Mouse (Mus musculus) adipocyte (in vitro differentiated cells): ENCODE measurements around the gene Crb1.
"Not testable (repeated sequence)": the region's sequence is repeated elsewhere in the genome, so short reads cannot be mapped to it uniquely, and the experiment has no call there.

ENCODE experiments used
- DNase-seq: peaks from one replicate; pipeline ENCODE4 v3.0.0-alpha.2; 2016; ENCODE audit warnings: low spot score

The Crb1 gene

DNA sequence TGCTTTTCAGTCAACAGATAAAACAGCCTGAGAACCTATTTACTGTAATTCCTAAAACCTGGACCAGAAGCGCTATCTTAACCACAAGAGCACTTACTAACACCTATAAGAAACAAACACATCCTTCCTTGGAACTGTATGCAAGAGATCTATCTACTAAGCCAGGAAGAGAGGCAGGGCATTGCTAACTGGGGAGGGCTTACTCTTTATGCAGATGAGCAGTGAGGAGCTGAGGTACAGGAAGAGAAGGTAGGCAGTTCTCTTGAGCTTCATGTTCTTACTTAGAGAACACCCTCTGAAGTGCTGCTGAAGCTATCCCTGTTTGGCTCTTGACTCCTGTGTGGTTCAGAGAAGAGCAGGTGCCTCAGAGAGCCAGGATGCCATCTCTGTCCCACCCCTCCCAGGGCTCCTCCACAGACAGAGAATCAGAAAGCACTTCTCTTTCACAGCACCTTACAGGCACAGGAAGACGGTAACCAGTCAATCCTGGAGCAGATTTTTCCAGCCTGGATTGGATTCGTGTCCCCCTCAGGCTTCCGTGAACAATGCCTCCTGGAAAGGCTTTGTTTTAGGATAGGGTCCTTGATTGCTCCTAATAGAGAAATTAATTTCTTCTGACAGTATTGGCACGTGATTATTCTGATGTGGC, at the start of gene Crb1:
TSS of gene Crb1 (minus strand) at position 463 of the 649 bp plus-strand sequence.
- no peak for DNase-seq

DNA sequence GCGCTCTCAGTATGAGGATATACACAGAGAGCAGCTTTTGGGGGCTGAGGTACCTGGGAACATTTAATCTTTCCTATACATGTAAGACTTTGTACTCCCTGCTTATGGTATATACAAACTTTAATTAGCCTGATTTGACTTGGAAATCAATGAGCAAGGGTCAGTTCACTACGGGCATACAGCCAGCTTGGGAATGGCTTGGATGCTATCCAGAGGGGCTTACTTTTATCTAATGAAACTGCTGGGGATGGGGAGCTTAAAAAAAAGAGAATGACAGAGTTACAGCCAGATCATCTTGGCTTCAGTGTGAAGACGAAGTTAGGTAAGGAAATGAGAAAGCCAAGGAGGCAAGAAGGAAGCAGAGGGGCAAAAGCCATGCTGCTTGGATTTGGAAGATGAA, 48.1 kb upstream of the Crb1 start:
- DNase-seq = no peak

DNA sequence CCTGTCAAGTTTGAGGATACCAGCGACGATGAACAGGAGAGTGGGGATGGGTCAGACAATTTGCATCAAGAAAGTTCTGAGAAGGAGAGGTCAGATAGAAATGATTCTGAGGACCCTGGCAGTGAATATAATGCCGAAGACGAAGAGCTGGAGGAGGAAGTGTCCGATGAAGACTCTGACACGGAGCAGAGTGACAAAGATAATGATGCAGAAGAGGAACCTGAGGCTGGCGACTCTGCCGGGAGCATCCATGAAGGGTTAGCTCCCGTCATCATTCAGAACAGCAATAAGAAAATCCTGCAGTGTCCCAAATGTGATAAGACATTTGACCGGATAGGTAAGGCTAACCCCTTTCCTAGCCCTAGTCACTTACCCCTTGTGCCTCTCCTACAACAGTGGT, 47.0 kb upstream of the Crb1 start:
- peak; percentile 25 for DNase-seq

DNA sequence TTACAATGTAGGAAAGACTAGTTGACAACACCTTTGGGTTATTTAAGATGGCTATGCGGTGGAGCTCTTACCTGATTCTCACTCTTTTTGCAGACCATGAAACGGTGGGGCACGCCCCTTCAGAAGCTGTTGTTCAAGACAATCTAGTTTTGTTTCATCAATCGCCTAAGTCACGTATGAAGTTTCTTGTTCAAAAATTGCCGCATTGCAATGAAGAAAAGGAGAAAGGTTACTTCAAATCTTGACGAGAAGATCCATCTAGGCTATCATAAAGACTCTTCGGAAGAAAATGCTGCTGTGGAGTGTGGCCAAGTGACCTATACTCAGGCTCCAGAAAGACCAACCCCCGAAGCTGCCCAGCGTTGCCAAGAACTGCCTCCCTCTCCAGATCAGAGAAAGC, 46.0 kb upstream of the Crb1 start:
- DNase-seq = peak; percentile 77

DNA sequence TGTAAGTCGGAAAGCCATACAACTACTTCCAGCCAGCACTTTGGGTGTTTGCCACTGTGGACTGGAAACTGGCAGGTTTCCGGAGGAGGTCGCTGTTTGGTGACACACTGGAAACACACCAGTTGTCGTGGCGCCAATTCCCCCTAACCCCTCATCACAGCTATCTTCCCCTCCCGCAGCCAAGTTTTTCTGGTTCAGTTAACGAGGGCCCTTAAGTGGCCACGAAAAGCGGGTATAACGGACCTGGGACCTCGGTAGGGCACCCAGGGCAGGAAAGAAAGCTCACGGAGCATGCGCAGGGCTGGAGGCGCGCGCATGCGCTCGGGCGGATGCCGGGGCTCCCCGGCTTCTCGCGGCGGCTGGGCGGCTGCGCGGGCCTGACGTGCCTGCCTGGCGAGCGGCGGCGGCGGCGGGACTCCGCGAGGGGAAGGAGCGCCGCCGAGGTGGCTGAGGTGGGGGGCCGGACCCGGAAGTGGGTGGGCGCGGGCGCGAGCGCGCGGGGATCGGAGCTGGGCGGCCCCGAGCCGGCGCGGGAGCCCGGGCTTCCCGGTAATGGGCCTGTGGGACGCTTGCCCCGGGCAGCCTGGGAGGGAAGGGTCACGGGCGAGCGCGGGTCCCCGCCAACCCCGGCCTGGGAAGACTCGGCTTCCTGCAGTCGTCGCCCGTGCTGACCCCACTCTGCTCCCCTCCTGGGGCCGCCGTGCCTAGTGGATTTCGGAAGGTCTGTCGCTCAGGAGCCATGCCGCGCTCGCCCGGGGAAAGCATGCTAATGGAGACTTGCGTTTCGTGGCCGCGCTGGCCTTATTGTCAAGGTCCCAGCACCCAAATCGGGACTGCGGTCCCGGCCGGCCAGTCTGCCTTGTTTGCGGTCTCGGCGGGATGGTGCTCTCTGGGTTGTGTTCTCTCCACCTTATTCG, 45.2 kb upstream of the Crb1 start, which contains the start of gene Zbtb41:
TSS of gene Zbtb41 (plus strand) at position 414 of the 917 bp plus-strand sequence.
- peak; percentile 90 for DNase-seq

DNA sequence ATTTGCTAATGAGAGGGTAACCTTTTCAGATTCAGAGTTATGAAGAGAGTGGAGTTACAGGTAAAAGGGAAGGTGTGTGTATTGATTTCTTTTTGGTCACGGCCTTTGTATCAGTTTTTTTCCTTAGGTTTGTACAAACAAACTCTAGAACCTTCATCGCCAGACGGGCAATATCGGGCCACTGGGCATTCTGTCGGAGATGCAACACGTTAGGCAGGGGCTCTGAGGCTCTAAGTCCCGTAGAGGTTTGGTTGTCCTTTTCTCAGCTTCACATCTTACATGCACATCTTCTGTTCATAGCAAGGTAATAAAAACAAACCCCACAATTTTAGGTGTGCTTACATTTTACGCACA, 44.6 kb upstream of the Crb1 start:
- DNase-seq = no peak

DNA sequence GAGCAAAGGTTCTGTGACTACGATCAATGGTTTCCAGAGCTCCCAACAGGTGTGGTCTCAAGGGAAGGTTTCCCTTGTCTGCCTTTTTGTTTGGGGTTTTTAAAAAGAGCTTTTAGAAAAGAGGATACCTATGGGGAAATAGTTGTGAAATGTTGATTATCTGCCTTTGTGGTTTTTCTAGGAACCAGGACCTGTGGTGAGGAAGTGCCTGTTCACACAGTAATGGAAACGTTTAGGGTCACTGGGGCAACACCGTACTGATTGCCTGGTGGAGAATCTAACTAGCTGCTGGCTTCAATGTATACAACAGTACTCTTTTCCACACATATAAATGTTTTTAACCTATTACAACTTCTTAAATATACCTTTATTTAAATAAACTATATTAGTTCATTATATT, 36.6 kb upstream of the Crb1 start:
- DNase-seq = no peak

DNA sequence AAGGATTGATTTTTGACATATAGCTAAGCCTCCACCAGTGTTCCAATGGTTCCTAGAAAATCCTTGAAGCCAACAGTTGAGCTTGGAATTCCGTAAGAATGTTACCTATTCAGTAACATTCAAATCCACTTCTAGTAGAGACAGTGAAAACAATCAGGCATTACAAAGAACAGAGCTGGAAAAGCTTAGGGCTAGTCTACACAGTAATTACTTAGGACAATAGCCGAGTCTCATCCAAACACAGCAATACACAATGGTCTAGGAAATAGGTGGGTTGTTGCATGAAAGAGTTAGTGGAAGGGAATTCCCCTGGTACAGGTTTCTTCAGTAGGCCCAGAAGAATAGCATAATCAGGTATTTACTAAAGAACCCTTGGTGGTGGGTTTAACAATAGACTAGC, 35.5 kb upstream of the Crb1 start:
- not testable (repeated sequence) for DNase-seq

DNA sequence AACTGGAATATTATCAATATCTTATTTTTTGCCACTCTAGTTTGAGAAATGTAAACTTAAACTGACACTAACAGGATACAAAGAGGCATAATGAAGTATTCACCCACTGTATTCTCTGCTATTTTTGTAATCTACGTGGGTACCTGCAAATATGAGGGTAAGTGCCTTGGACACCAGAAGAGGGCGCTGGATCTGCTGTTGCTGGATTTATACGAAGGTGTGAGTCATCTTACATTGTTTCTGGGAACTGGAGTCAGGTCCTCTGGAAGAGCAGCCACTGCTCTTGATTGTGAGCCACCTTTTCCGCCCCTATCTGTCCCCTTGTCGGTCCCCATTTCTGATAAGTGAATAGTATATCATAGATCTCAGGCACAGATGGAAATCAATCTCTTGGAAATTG, 30.8 kb upstream of the Crb1 start:
- no peak for DNase-seq

DNA sequence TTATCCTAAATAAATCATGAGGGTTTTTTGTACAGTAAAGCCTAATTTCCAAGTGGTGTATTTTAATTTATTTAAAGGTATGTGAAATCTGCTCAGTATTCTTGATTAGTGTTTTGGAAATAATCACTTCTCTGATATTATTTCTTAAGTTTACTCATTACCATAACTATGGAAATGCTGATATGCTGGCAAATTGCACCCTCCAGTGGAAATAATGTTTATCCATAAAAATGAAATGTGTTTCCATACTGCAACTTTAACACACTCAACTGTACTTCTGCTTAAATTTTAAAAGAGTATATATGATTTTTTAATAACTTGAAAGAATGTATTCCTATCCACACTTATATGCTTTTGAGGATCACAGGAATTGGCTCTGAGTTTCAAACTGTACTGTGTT, 28.9 kb upstream of the Crb1 start:
- DNase-seq = no peak

DNA sequence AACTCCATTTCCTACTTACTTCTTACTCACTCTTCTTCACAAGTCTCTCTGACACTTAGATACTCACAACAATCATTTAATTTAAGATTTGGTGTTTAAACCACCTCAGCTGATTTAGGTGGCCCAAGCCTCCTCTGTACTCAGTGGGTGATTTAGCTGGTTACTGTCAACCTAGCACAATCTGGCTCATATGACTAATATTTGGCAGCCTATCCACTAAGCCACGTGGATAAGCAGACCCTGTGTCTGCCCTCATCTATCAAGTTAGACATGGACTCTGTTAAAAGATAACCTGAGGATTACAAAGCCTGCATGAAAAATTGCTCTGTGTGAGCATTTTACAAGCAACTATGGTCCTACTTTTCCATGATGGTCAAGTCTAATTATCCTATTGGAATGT, 19.7 kb upstream of the Crb1 start:
- DNase-seq = no peak

DNA sequence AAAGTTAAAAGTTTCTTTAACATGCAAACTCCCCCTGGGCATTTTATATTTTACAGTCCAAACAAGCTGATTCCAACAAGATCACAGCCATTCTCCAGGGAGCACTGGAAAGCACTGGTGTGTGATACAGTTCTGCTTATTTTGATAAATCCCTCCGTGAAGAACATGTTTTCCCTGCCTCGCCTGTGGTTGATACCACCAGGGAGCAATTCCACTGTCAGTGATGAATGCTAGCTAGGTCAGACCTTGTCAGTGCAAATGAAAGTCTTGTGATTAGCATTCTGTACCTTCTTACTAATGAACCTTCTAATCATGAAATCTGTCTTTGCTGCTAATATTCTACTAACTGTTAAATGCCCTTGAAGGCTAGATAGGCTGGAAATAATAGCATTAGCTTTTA, 14.8 kb upstream of the Crb1 start:
- no peak for DNase-seq

DNA sequence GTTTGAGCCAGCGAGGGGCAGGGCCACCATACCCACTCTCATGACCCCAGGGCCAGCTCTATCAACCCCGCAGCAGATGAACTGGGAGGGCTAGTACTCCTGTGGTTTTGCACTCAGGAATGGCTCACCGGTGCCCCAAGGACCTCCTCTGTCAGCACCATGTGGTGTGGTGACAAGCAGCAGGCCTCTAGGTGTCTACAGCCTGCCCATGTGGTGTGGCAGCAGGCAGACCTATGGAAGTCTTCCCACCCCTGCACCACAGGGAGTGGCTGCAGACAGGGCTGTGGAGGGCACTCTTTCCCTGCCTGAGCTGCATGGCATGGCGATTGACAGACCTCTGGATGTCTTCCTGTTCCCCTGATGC, 2.7 kb upstream of the Crb1 start:
- no peak for DNase-seq

DNA sequence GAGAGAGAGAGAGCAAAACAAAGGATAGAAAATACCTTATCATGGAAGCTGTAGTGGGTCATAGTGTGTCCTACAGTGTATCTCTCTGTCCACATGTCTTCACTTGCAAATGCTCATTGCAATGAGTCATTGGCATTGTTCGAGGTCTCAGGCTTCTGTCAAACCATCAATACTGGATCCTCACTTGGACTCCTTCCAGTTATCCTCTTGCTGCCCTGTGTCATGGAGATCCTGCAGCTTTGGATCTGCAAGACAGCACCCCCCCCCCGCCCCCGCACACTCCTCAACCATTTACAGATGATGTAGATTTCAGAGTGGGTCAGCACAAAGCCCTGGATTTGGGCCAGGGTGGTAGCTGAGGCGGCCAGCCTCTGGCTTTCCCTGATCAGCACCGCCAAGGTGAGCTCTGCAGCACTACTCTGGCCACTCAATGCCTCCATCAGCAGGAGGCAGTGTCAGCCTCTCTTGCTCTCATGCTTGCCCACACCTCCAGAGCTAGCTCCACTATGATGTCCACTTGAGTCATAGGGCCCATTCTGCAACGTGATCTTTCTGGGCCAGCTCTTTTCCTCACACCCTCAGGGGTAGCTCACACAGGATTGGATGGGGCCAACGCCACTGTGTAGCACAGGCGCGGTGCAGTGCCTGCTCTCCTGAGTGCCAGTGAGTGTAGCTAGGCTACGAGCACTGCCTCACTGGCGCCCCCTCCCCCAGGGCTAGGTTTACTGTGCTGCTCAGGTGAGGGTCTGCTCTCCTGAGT, 2.1 kb upstream of the Crb1 start:
- no peak for DNase-seq

DNA sequence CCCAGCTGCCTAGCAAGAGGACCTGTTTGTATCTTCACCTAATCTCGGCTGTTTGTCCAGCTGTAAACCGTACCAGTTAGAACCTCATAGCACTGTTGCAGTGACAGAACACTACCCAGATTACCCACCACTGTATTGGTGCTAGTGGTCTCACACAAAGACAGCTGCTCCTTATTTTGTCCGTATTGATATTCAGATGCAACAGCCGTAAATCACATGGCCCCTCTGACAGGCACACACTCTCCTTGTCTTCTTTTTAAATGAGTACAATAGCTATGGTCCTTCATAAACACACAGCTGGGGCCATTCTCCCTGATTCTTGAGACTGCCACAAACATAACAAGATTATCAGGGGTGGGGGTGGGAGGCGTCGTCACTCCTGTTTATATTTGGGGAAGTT, 1.0 kb downstream of the Crb1 start:
- no peak for DNase-seq

DNA sequence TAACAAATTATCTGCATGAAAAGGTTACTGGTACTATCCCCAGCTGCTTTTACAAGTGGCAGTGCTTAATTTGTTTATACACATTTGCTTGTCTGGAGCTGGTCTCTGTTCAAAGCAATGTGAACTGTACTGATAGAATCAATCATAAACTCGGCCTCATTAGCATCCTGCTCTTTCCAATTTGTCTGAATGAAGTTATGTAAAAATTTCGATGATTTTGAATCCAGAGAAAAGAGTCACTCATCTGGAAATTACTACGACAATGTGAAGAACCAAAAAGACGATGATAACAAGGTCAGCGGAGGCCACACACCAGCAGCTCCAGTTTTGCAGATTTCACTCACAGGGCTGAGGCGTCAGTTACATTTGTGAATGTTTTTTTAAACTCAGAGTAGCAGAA, 5.6 kb downstream of the Crb1 start:
- DNase-seq = no peak

DNA sequence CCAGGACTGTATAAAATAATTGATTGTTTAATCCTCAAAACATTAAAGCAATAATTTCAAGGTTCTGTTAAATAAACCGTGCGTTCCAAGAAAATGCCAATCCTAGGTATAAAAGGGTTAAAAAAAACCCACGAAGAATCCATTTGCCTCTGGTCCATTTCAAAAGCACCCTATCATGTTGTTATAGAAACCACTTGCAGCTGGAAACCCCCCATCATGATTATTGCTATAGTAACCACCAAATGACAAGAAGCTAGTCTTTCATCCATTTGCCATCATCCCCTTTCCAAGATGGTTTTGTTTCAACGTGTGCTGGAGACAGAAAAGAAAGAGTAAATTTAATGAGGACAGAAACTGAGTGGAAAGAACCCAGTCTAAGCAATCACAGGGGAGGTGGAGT, 28.3 kb downstream of the Crb1 start:
- no peak for DNase-seq

DNA sequence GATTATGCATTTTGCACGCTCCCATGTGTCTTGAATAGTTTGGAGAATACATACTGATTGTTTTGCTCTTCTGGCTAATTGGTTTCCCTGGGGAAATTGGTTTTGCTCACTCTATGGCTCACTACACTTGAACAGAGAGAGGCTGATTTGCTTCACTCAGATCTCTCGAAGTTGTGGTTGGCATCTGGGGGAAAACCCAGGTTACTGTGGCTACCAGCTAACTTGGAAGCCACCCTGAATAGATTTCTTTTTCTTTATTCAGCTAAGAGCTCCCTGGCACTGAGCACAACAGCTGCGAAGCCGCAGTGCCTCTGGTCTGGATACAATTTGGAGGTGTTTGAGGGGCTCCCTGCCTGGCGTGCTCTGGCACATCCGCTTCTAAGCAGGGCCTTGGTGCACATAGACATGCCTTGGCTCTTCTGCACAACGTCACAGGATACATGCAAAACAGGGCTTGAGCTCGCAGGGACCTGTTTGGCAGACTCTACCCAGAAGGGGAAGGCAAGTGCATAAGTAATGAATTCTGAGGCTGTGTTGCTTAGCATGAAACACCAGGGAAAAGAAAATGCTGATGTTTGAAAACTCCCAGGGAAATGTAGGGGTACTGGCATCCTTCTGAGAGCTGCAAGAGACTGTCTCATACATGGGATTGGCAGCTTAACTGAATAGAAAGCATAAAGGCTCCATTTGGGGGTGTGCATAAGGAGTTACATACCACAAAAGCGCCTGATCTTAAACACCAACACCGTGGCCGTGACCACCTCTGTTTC, 30.1 kb downstream of the Crb1 start:
- no peak for DNase-seq

DNA sequence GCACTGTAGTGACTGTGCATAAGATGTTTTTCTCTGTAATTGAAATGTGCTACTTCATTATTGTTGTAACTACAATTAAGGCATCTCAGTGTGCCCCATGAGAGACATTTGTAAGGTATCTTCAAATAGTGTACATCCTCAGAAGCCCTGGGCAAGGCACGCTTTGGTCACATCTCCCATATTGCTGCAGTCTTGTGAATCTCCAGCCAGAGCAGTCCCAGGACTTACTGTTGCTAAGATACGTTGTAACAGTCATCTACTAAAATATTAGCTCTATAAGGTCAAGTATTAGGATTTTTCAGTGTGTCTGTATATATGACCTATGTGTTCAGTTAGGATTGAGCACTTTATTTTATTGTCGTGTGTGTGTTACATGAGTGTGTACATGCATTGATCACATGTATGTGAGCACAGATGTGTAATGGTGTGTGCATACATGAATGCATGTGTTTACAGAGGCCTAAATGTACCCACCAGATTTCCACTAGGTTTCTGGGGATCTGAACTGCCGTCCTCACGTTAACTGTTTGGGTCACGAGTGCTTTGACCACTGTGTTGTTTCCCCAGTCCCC, 30.8 kb downstream of the Crb1 start:
- no peak for DNase-seq

DNA sequence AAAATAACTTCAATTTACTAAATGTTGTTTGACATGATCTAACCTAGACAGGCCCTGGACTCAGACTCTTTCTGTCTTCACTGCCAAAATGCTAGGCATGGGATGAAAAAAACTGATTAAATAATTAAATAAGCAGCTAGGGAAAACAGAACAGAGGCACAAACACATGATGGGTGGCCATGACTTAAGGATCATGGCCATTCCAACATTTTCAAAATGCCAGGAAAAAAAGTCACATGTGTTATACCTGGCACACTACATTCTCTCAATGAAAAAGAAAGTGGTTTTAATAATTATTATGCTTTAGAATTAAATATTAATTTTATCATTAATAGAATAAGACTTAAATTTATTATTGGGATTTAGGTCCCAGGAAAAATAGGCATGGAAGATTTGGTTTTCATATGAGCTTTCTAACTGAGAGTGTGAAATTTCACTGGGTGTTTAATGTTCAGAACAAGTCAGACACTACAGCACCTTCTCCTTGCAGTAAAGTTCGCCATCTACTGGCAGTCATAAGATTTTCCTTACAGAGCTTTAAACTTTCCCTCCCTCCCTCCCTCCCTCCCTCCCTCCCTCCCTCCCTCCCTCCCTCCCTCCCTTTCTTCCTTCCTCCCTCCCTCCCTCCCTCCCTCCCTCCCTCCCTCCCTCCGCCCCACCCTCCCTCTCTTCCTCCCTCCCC, 36.6 kb downstream of the Crb1 start:
- peak; percentile 43 for DNase-seq

DNA sequence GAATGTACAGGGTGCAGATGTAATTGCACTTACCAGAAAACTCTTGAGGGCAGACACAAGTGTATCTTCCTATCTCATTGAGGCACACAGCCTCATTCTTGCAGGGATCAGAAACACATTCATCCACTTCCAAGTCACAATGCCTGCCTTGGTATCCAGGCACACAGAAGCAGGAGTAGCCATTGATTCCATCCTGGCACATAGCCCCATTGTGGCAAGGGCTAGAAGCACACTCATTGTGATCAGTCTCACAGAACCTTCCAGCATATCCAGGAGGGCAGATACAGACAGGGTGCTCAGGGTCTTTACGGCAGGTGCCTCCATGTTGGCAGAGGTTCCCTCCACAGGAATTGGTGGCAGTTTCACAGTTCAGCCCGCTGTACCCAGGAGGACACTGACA, 39.9 kb downstream of the Crb1 start:
- no peak for DNase-seq
